Mouse (Mus musculus): ENCODE data around the gene Ptpre.
"Not testable (repeated sequence)": the region's sequence is repeated elsewhere in the genome, so short reads cannot be mapped to it uniquely, and the experiment has no call there.

The Ptpre gene

DNA sequence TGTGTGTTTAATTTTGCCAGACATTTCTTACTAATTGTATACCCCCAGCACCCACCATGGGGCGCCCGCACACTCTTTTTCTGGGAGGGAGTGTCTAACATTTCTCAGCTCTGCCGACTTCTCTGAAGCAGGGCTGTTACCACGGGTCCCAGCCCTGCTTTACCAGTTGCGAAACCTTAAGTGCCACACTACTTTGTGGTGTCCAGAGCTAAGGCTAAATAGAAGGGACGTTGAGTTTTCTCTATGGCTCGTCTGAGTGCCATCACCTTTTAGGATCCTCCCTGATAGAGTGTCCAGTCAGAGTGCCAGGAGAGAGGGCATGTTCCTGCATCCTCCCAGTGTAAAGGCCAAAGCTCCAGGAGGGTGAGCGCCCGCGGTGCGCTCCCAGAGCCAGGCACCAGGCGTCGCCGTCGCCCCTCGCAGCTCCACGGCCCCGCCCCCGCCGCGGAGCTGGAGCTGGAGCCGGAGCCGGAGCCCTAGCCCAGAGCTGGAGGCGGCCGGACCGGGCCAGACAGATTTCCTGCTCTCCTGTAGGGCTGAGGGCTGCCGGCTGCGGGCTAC, at the start of gene Ptpre:
Ptpre (plus strand) TSS at position 141 of the 561 bp plus-strand sequence.
- CTCF ChIA-PET: interaction anchor here (0.5 to 5.6 kb wide), 76 partner anchors 8 to 1782 kb away, joined by 3 to 99 read pairs (median 4); no protein-coding TSS in a partner anchor

DNA sequence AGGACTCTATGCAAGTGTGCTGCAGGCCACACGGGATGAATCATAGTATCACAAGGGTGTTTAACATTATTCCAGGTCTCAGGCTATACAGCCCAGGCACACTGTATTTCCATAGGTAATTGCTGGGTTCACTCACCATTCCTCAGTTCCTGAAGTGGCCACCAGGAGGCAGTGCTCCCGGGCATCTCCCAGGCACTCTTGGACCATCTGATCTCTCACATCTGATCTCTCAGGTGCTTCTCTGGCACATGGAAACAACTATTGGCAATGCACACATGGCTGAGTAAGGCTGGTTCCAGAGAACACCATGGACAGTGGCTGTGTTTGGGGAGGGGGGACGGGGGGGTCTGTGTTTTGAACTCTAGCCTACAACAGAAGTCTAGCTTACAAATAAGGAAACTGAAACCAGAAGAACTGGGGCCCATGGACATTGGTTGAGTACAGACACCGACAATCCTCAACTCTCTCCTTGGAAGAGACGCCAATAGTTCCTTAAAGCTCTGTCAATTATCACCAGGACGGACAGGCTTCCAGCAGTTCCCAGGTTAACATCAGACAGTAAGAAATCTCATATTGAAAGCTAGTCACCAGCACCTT, 49.0 kb upstream of the Ptpre start:
- POLR2A ChIA-PET: interaction anchor here in 1 of 4 experiments (1.3 kb wide), 1 partner anchor 86 kb away, joined by 5 read pairs; no protein-coding TSS in a partner anchor
- CTCF ChIA-PET: interaction anchor here (0.5 to 4.4 kb wide), 47 partner anchors 9 to 1239 kb away, joined by 3 to 63 read pairs (median 4); partner anchors contain the start of genes Foxi2 (in 1 of the 4) and Ptpre (in 1 of the 4)

More for the DNA sequence above, at the start of gene Ptpre:
- POLR2A ChIA-PET: interaction anchor here (0.5 to 2.1 kb wide), 14 partner anchors 22 to 438 kb away, joined by 3 to 17 read pairs (median 4); no protein-coding TSS in a partner anchor

DNA sequence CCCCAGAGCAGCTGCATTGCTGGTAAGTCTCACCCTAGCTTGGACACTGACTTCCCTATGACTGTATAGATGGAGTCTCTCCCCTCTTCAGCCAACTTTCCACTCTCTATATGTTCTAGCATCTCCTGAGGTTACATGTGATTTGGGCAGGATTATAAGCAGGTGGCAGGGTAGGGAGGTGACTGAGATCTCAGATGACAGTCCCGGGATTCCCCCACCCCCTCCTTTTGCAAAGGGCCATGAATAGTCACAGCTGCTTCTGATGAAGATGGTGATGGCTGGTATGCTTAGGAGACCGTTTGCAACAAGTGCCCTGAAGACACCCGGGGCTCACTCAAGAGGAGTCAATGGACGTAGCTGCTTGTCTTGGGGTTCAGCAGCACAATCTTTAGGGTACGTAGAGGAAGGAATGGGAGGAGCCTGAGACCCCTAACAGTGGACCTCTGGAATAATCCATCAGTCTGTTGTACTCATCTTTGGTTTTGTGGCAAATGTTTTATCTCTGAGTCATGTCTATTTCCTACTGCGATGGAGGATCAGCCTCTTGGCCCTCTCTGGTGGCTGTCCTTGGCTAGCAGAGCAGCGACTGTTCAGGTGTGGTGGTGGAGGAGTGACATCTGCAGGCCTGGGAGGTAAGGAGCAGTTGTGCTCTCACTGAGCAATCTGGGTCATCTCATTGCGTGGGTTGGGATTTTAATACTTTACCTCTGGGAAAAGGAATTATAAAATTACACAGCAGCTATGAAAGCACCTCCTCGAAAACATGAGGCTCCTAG, 47.4 kb upstream of the Ptpre start:
- POLR2A ChIA-PET: no interaction called here
- CTCF ChIA-PET: interaction anchor here in 2 of 4 experiments (1.6 to 4.4 kb wide), 4 partner anchors 87 to 148 kb away, joined by 3 to 33 read pairs (median 15); no protein-coding TSS in a partner anchor

DNA sequence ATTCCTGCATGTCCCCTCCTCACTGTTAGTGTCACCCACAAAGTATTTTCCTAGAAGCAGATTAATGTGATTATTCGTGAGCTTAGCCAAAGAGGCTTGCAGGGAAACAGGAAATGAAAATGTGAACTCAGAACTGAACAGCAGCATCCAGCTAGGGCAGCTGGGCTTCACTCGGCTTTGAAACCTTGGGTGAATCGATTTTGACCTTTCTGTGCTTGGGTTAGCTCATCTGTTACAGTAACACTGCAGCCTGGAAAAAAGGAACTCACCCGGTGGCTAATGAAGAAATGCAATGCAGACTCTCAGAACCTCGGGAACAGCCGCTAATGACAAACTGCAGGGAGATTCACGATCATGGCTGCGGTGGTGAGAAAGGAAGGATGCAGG, 46.8 kb upstream of the Ptpre start:
- ChIA-PET CTCF (interaction anchor here in 2 of 4 experiments (1.6 to 4.4 kb wide), 3 partner anchors 88 to 141 kb away, joined by 7 to 33 read pairs (median 23); no protein-coding TSS in a partner anchor), POLR2A (no interaction called here)

DNA sequence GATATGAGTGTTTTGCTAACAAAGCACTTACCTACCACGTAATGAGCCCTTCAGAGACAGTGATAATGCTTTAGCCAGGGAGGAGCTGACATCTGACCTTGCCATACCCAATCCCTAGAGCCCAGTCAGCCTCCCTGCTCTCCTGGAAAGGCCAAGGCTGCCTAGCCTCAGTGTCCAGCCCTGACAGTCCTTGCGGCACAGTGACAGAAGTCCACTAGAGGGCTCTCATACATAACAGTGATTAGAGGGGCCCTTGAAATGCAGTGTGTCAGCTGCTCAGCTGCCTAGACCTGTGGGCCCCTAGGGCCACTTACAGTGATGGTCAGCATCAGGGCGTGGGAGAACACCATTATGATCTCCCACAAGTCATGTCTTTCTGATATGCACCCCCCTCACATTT, 42.0 kb upstream of the Ptpre start:
- ChIA-PET POLR2A (no interaction called here), CTCF (interaction anchor here in 2 of 4 experiments (1.0 to 2.1 kb wide), 2 partner anchors 129 to 130 kb away, joined by 4 to 8 read pairs; no protein-coding TSS in a partner anchor)

DNA sequence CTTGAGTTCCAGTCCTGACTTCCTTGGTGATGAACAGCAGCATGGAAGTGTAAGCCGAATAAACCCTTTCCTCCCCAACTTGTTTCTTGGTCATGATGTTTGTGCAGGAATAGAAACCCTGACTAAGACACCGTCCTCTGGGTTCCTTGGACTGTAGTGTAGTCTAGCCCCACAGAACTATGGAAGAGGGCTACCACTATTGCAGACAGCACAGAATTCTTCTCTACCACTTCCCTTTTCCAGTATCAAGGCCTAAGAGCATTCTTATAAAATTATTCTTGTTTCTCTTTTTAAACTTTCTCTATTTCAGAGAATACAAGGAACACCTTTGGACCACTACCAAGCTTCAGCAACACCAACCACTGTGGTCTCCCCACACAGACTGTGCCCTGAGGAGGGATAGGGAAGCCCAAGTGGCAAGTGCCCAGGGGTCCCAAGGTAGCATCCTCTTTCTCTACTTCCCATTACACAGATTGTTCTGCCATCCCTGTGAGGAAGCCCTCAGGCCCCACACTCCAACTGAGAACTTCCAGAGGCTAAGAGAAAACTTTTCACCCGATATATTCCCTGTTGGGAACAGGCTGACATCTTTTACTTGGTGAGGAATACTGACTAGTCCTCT, 38.6 kb upstream of the Ptpre start:
- POLR2A ChIA-PET: no interaction called here
- CTCF ChIA-PET: interaction anchor here in 3 of 4 experiments (0.6 to 1.6 kb wide), 4 partner anchors 36 to 1557 kb away, joined by 3 to 4 read pairs (median 3); no protein-coding TSS in a partner anchor

DNA sequence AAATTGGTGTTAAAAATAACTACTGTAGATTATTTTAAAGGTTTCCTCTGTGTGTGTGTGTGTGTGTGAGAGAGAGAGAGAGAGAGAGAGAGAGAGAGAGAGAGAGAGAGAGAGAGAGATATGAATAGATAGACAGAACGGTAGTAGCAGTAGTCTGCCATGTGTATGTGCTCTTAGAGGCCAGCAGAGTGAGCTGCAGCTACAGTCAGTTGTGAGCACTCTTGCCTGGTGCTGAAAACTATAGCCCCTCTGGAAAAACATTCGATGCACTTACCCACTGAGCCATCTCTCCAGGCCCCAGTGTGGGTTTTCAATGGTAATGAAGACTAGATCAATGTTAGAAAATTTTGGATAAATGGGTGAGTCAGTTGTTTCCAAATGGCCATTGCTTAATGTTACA, 37.9 kb upstream of the Ptpre start:
- POLR2A ChIA-PET: interaction anchor here in 1 of 4 experiments (0.7 kb wide), 1 partner anchor 102 kb away, joined by 4 read pairs; no protein-coding TSS in a partner anchor
- CTCF ChIA-PET: interaction anchor here in 3 of 4 experiments (0.6 to 1.6 kb wide), 5 partner anchors 35 to 133 kb away, joined by 3 to 4 read pairs (median 3); no protein-coding TSS in a partner anchor

DNA sequence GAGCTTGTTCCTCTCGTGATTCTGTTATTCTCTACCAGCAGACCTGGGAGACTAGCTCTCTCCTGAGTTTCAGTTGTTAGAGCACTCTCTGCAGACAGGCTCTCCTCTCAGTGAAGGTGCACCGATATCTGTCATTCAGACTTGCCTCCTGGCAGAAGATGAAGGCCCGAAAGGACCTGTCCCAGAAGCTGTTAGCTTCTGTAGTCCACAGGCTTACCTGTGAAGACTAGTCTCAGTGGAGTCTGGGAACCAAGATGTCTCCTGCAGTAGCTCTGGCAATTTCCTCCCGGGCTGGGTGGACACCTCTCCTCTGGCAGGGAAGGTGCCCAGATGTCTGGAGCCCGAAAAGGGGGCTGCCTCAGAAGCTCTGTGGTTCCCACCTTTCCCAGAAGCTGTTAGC, 30.8 kb upstream of the Ptpre start:
- CTCF ChIA-PET: interaction anchor here in 2 of 4 experiments (0.6 to 0.7 kb wide), 2 partner anchors 10 to 515 kb away, joined by 3 read pairs; no protein-coding TSS in a partner anchor
- POLR2A ChIA-PET: not testable (repeated sequence)

DNA sequence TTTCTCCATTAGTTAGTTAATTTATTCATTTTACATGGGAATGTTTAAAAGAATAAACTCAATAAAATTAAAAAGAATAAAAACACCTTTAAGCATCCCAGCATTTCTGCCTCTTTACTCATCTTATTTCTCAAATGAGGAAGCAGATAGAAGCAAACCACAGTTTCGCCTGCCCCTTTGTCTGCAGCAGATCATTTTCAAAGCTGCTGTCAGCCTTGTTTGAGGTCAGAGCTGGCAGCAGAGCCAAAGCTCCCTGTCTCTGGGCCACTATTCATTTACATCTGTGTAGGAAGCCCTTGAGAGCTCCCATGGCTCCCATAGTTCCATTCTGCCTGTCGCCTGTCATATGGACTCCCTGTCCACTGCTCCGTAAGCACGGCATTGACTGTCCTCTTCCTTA, 28.7 kb upstream of the Ptpre start:
- POLR2A ChIA-PET: interaction anchor here in 1 of 4 experiments (1.4 kb wide), 1 partner anchor 12 kb away, joined by 3 read pairs; no protein-coding TSS in a partner anchor
- CTCF ChIA-PET: no interaction called here

DNA sequence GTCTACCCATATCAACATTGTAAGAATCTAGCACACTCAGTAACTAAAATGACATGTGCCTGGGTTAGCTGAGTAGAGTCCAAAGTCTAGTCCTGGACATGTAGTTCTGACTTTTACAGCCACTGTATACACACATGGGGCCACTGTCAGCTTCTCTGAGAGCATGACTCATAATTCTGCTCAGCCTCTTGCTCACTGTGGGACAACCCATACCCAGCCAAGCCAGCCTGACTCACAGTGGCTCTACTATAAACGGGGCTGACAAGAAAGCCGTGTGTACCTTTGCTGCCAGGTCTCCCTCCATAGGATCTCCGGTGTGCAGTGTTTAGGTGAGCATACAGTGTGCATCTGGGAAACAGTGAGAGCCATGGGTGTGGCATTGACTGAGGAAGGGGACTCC, 28.0 kb upstream of the Ptpre start:
- ChIA-PET CTCF (interaction anchor here in 2 of 4 experiments (0.6 to 1.2 kb wide), 3 partner anchors 16 to 1840 kb away, joined by 3 to 5 read pairs (median 4); no protein-coding TSS in a partner anchor), POLR2A (no interaction called here)

DNA sequence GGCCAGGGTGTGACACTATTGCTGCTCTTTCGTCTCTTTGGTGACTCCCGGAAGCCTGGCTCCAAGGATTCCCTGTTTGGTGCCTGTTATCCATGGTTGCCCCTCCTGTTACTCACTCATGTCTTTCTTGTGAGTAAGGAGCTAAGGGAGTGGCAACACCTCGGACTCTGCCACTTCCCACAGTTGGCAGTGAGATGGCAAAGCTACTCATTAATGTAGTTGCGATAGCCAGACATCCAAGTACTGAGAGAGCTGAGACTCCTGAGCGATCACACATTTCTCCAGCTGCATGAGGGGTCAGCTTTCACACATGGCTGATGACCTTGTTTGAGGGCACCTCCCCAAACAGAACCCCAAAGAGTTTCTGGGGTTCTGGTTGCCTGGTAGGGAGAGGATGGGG, 26.9 kb upstream of the Ptpre start:
- ChIA-PET POLR2A (no interaction called here), CTCF (interaction anchor here in 3 of 4 experiments (0.5 to 1.2 kb wide), 5 partner anchors 15 to 373 kb away, joined by 3 to 5 read pairs (median 4); partner anchors contain the start of gene Ptpre (in 1 of the 3))

DNA sequence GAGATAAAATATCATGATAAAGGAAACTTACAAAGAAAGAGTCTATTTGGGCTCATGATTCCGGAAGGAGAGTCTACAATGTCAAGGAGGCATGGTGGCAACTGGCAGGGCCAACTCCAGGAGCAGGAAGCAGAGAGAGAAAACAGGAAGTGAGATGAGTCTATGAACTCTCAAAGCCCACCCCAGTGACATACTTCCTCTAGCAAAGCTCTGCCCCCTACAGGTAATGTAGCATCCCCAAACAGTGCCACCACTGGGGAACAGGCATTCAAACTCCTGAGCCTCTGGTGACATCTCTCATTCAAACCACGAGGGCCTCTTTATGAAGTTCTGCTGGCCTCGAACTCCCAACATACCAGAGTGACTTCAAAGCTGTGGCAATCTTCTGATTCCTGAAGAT, 25.6 kb upstream of the Ptpre start:
- POLR2A ChIA-PET: no interaction called here
- CTCF ChIA-PET: no interaction called here

DNA sequence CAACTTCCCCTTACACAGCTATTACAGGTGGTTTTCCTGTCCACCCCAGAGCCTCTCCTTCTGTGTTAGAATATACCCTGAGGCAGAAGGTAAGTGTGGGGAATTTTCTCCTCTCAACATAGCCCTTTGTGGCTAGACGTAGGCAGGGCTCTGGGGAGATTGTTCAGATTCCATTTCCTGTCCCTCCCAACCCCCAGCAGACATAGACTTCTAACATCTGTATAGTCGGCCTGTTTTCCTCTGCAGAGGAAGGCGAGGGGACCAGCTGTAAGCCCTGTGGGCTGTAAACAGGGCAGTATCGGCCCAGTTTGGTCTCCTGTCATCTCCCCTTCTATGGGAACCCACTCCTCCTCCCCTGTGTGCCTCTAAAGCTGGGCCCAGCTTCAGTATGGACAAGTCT, 20.1 kb upstream of the Ptpre start:
- CTCF ChIA-PET: interaction anchor here in 2 of 4 experiments (0.6 to 1.1 kb wide), 2 partner anchors 113 to 115 kb away, joined by 3 to 4 read pairs; no protein-coding TSS in a partner anchor
- POLR2A ChIA-PET: no interaction called here

DNA sequence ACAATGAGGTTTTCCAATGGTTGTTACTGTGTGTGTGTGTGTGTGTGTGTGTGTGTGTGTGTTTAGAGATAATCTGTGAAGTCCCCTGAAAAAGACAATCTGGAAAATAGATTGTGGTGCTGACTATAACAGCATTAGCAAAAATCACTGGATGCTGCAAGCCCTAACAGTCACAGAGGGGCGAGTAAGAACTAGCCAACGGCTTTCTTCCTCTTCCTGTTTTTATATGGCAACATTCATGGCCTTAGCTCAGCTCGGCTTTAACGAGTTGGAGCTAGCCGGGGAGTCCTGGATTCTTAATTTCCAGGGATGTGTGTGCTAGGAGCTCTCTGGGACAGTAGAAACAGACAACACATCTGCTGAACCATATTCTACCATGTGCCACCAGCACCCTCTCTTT, 17.0 kb upstream of the Ptpre start:
- ChIA-PET POLR2A (interaction anchor here in 1 of 4 experiments (0.6 to 1.2 kb wide), 2 partner anchors 12 to 1405 kb away, joined by 3 read pairs; no protein-coding TSS in a partner anchor), CTCF (interaction anchor here in 1 of 4 experiments (1.1 kb wide), 1 partner anchor 104 kb away, joined by 3 read pairs; no protein-coding TSS in a partner anchor)

DNA sequence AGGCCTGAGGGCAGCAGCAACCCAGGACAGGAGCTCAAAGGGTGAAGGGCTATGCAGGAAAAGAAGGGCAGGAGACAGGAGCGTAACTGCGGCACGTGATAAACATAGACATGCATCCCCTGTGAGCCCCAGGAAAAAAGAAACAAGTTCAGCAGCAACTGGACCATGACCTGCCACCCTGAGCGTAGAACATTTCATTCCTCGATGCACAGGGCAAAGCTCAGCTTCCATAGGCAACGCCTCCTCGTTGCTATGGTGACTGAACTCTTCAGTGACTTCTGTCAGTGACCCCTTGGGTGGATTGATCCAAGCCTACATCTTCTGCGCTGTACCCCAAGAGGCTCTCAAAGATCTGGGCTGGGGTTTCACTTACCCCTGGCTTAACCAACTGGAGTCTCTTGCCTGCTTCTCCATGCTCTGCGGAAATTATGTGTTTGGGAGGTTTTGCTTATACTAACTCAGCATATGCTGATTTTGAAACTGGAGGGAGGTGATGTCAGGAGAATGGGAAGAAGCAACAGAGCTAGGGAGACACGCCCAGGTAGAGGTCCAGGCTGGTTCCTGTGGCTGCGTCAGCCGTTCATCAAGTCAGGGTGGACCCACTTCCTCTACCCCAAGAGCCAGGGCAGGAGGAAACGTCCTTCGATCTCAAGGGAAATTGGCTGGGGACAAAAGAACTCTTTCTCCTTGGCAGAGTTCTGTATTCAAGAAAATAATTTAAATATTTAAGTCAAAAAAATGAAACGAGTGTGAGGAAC, 15.3 kb upstream of the Ptpre start:
- CTCF ChIA-PET: interaction anchor here in 3 of 4 experiments (0.7 to 2.4 kb wide), 4 partner anchors 16 to 432 kb away, joined by 3 to 8 read pairs (median 4); partner anchors contain the start of gene Ptpre (in 2 of the 3)
- POLR2A ChIA-PET: interaction anchor here in 1 of 4 experiments (0.7 kb wide), 1 partner anchor 174 kb away, joined by 3 read pairs; no protein-coding TSS in a partner anchor

DNA sequence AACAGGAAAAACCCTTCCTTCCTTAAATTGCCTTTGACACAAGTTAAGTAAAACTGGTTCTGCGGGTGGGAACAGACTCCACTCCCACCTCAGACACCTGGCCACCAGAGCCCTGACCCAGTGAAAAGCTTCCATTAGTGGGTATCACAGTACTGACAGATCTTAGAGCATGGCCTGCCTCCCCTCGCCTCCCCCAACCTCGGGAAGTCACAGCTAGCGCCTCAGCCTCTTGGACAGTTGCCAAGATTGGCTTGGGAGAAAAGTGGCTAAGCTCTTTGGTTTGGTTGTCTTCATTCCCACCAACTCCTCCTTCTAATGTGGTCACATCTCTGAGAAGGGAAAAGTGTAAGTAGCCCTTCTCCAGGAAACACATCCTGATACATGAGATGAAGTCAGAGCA, 13.3 kb upstream of the Ptpre start:
- POLR2A ChIA-PET: no interaction called here
- CTCF ChIA-PET: interaction anchor here in 1 of 4 experiments (2.2 to 2.4 kb wide), 2 partner anchors 14 to 36 kb away, joined by 7 to 8 read pairs; partner anchors contain the start of gene Ptpre

DNA sequence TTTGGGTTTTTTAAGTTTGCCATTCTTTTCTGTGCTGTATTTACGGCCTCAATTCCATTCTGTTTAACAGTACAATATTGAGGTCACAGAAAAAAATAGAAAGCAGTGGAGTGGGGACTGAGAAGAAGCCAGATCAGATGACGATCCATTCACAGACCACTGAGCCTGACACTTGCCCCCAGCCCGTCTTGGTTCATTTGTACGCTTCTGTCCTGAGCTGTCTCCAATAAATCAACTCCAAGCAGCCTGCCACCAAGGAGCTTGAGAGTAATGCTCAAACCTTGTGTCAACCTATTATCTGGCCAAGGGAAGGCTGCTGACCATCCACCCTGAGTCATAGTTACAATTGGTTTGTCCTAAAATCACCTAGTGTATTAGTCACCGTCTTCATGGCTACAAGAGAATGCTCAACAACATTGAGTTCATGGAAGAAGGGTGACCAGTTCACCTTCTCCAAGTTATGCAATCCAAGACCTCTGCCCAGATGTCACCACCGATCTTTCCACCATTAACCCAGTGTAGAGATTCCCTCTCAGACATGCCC, 12.8 kb upstream of the Ptpre start:
- CTCF ChIA-PET: interaction anchor here in 1 of 4 experiments (2.2 kb wide), 1 partner anchor 37 kb away, joined by 7 read pairs; no protein-coding TSS in a partner anchor
- POLR2A ChIA-PET: no interaction called here
